Mouse (Mus musculus) heart, postnatal 0 days (tissue): ENCODE data around the gene Acaca. TPM values are rescaled to one million over a fixed set of nuclear protein-coding genes. Genes with fewer than 3 reads are reported as not detected.
A peak's percentile ranks its signal among the peaks of the same experiment; 100 is the strongest.

ENCODE experiments used
- ATAC-seq: fragments of 200-750 bp; cut with Nextera tagmentation; 2 replicates; pipeline ENCODE4 v1.8.0; 2017; ENCODE audit warnings: low read depth, moderate number of reproducible peaks, moderate library complexity; ENCODE audit not compliant: insufficient read depth
- DNase-seq: peaks from one replicate; pipeline ENCODE4 v3.0.0-alpha.2; 2016; ENCODE audit warnings: low spot score
- H3K27ac ChIP-seq: fragments of 300-500 bp; sonication (generic); 2 replicates; pipeline ENCODE4 v1.5.1; 2014; ENCODE audit warnings: low read depth, mild to moderate bottlenecking
- H3K27me3 ChIP-seq: fragments of 300-500 bp; sonication (generic); 2 replicates; pipeline ENCODE4 v1.6.1; 2014; ENCODE audit warnings: low read length, mixed read lengths; ENCODE audit not compliant: control insufficient read depth, insufficient read depth
- H3K36me3 ChIP-seq: fragments of 300-500 bp; sonication (generic); replicated peaks from 2 replicates; pipeline ENCODE4 v1.6.1; 2014; ENCODE audit warnings: low read length, mixed read lengths; ENCODE audit not compliant: control insufficient read depth, insufficient read depth
- H3K4me1 ChIP-seq: fragments of 300-500 bp; sonication (generic); 2 replicates; pipeline ENCODE4 v1.6.1; 2014; ENCODE audit warnings: antibody characterized with exemption; ENCODE audit not compliant: control insufficient read depth, insufficient read depth
- H3K4me2 ChIP-seq: fragments of 300-500 bp; sonication (generic); 2 replicates; pipeline ENCODE4 v1.6.1; 2014; ENCODE audit warnings: low read depth, mild to moderate bottlenecking, low read length, moderate library complexity
- H3K4me3 ChIP-seq: fragments of 300-500 bp; sonication (generic); 2 replicates; pipeline ENCODE4 v1.5.1; 2014; ENCODE audit warnings: low read depth, low read length
- H3K9ac ChIP-seq: fragments of 300-500 bp; sonication (generic); replicated peaks from 2 replicates; pipeline ENCODE4 v1.6.1; 2014; ENCODE audit warnings: low read depth, low read length, mixed read lengths
- H3K9me3 ChIP-seq: fragments of 300-500 bp; sonication (generic); replicated peaks from 2 replicates; pipeline ENCODE4 v1.6.1; 2016; ENCODE audit warnings: low read length; ENCODE audit not compliant: control insufficient read depth
- CTCF ChIP-seq: IDR thresholded peaks from 2 replicates; pipeline ENCODE4 v1.5.1; 2016; ENCODE audit warnings: antibody characterized with exemption, control low read depth, low read depth
- EP300 ChIP-seq: IDR thresholded peaks from 2 replicates; pipeline ENCODE4 v1.6.1; 2016; ENCODE audit warnings: antibody characterized with exemption, low read depth
- WGBS: fragments of 180-500 bp; shearing (Covaris S2); extraction: QIAGEN DNeasy Blood & Tissue Kit; methylation state at CpG from one replicate; pipeline ENCODE4 v1.1.7; 2014; 5-methylcytosine and 5-hydroxymethylcytosine counted together
- polyA plus RNA-seq: library from polyadenylated mRNA; unstranded; fragments of >200 nt; fragmentation: Nextera tagmentation; extraction: Ambion mirVana; gene quantifications from 2 replicates; pipeline ENCODE4 v1.2.1, GENCODE M21; 2015
- total RNA-seq: library from RNA; depleted of rRNA; stranded (reverse); fragments of >200 nt; gene quantifications from 2 replicates; pipeline ENCODE4 v1.2.3, GENCODE M21; 2014; ENCODE audit warnings: low replicate concordance

Gene Acaca
- total and polyA plus RNA-seq, 2 experiments from 2014 or later, result 3.0 to 11.5 TPM

DNA sequence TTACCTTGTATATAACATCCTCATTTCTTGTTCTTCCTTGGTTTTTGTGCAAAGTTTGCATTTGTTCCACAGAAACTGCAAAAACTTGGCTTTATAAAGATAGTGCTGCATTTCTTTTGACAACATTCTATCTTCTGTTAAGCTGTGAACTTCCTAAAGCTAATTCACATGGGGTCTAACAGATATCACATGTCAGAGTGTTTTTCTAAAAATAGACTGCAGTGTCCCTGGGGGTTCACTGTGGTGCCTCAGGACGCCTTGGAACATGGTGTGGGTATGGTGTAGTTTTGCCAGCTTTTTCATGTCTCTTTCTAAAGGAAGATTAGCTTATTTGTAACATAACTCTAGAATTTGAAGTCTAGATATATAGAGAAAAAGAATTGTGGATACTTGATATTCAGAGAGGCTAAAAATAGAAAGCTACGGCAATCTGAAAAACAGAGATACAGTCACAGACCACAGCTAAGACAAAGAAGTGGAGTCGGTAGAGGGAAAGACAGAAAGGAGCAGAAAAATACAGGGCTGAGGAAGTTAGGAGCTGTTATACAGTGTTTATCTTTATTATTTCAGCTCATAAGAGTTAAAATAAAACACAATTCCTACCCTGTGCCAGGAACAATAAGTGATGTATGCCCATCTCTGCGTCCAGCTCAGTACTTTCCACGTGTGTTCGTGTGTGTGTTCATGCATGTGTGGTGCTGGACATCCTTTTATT is 215.2 kb downstream of the Acaca start:
- DNase-seq, result peak; percentile 71
- H3K4me2 ChIP-seq, result no peak overlapping the region
- no peak overlapping the region for H3K9ac ChIP-seq
- peaks cover 11% of the 10 kb centered on the region for H3K4me1 ChIP-seq
- H3K27ac ChIP-seq, result peak overlapping the region; percentile 23
- 28% methylated on average over 6 of the region's 6 CpGs for WGBS
- H3K4me3 ChIP-seq, result no peak overlapping the region
- H3K9me3 ChIP-seq, result no peaks in the 10 kb centered on the region
- peak; percentile 79; the same call in 1 of the 2 replicates for ATAC-seq
- TF ChIP-seq EP300 (no peak), CTCF (no peak)
- no peaks in the 10 kb centered on the region for H3K27me3 ChIP-seq
- no peaks in the 10 kb centered on the region for H3K36me3 ChIP-seq

DNA sequence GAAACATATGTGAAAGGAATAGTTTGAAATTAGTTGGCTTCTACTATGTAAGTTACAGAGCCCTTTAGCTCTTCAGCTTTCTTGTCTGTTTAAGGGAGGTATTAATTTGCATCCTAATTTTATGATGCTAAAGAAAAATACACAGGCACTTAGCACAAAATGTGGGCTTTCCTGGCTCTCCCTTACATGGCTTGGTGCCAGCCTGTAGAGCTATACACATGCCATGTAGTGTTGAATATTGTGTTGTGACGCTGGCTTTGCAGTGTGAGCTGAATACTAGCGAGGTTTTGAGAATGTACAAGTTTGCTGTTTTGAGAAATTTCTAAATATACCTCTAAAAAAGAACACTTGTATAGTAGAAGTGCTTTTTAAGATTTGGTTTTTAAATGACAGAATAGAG is 218.3 kb downstream of the Acaca start:
- H3K27ac ChIP-seq, result no peak overlapping the region
- no peak for DNase-seq
- no peaks in the 10 kb centered on the region for H3K36me3 ChIP-seq
- H3K27me3 ChIP-seq, result no peaks in the 10 kb centered on the region
- peaks cover 14% of the 10 kb centered on the region for H3K4me1 ChIP-seq
- TF ChIP-seq EP300 (no peak), CTCF (no peak)
- WGBS, result 62% methylated on average over 2 of the region's 2 CpGs
- H3K4me2 ChIP-seq, result no peak overlapping the region
- H3K9ac ChIP-seq, result no peak overlapping the region
- H3K4me3 ChIP-seq, result no peak overlapping the region
- no peaks in the 10 kb centered on the region for H3K9me3 ChIP-seq
- ATAC-seq, result no peak

DNA sequence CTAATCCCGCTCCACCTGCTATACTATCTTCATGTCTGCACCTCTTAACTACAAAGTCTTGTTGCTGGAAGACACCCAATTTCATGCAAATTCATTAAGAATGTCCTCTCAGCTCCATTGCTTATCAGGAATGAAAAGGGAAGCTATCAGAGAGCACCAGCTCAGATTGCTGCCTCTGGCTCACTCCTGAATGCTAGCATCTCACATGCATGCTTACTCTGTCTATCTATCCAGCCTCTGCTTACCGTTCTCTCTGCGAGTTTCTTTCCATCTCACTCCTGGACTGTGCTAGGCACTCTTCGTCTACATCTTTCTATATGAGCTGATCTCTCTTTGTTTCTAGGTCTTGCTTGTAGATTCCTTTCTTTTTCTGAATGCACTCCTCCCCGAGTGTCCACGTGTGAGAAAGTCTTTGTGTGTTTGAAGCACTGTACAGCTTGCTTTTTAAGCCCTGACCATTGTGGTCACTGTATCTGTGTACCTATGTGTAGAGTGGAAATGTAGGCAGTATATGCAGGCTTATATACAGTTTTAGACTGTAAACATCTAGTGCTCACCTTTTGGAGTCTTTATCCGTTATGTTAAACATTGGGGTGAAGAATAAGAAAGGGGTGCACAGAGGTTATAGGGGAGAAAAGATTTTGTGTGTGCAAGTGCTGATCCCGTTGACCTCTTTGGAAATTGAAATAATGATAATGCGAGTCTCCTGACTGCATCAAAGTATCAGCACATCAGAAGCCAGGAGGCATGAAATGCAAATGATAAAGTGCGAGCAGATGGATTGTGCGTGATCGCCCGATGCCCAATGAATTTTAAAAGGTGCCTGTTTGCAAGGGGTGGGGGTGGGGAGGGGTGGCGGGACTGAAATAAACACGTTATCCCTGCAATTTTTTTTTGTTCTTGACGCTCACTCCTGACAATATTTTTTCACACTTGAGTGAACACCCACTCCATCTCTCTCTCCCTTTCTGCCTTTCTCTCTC is 219.7 kb downstream of the Acaca start:
- Histone ChIP-seq H3K27ac (no peak overlapping the region), H3K4me1 (peaks cover 10% of the 10 kb centered on the region), H3K36me3 (no peaks in the 10 kb centered on the region), H3K4me2 (no peak overlapping the region), H3K27me3 (no peaks in the 10 kb centered on the region), H3K9me3 (no peaks in the 10 kb centered on the region), H3K4me3 (no peak overlapping the region), H3K9ac (no peak overlapping the region)
- WGBS, result 73% methylated on average over 16 of the region's 16 CpGs
- DNase-seq, result no peak
- TF ChIP-seq EP300, result no peak
- no peak for TF ChIP-seq CTCF
- no peak for ATAC-seq

GRCm38 (mm10) chr11:84351150-84351549 is 221.7 kb downstream of the Acaca start:
- no peak overlapping the region for H3K4me2 ChIP-seq
- H3K4me1 ChIP-seq, result 0 out of 2 replicates have a peak, but pooled peaks cover 3% of the 10 kb centered on the region
- DNase-seq, result no peak
- H3K9ac ChIP-seq, result no peak overlapping the region
- no peaks in the 10 kb centered on the region for H3K27me3 ChIP-seq
- no peak overlapping the region for H3K27ac ChIP-seq
- no peak for TF ChIP-seq CTCF
- H3K4me3 ChIP-seq, result no peak overlapping the region
- 28% methylated on average over 1 of the region's 1 CpGs for WGBS
- no peak for ATAC-seq
- no peaks in the 10 kb centered on the region for H3K36me3 ChIP-seq
- no peaks in the 10 kb centered on the region for H3K9me3 ChIP-seq

GRCm38 (mm10) chr11:84353058-84353726 is 223.7 kb downstream of the Acaca start:
- DNase-seq (no peak), ATAC-seq (no peak)
- TF ChIP-seq CTCF (no peak), EP300 (no peak)
- WGBS, result 83% methylated on average over 7 of the region's 7 CpGs
- Histone ChIP-seq H3K9ac (no peak overlapping the region), H3K4me3 (no peak overlapping the region), H3K4me2 (no peak overlapping the region), H3K9me3 (no peaks in the 10 kb centered on the region), H3K4me1 (0 out of 2 replicates have a peak, but pooled peaks cover 3% of the 10 kb centered on the region), H3K36me3 (no peaks in the 10 kb centered on the region), H3K27me3 (no peaks in the 10 kb centered on the region), H3K27ac (no peak overlapping the region)
